Mouse (Mus musculus) urinary bladder, postnatal 36 days (tissue): ENCODE measurements around the gene Nlrc3.
"Not testable (repeated sequence)": the region's sequence is repeated elsewhere in the genome, so short reads cannot be mapped to it uniquely, and the experiment has no call there.

Source experiments
- DNase-seq, 2 experiments: peaks; one replicate each; pipeline ENCODE4 v3.0.0; 2022; ENCODE audit warnings: low spot score in 2 of 2, mixed read lengths in 1 of 2

Gene Nlrc3

DNA sequence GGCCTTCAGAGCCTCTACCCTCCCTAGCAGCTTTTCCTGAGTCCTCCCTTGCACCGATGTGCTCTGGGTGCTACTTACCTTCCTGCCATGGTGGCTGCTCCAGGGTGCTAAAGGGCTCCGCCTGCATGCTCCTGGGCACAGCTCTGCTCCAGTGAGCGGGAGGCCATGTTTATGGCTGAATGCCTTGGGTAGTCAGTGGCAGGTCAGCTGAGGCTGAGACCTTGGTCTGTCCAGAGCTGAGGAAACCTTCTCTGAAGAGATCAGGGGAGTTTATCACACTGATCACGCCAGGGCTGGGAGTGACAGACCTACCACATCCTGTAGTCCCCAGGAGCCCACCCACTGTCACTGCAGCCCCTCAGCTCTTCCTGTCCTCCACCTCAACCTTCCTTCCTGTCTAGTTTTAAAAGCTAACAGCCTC is at the start of gene Nlrc3:
Gene Nlrc3 (minus strand): TSS at position 382 of the 421 bp plus-strand sequence.
- DNase-seq, result no peak

DNA sequence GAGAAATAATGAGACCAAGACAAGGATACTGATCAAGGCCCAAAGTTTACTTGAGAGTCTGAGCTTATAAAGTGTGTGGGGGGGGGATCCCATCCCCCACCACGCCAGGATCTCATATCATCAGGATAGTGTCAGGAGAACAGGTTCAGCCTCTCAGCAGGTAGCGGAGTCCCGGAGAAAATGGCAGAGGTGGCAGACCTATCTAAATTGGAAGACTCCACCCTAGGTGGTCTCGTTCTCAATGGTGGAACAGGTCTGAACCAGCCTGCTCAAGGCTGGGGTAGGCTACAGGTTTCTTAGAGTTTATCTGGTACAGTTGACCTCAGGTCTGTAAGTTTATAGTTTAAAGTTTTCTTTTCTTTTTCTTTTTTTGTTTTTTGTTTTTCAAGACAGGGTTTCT is 46.3 kb upstream of the Nlrc3 start:
- DNase-seq, result no peak

DNA sequence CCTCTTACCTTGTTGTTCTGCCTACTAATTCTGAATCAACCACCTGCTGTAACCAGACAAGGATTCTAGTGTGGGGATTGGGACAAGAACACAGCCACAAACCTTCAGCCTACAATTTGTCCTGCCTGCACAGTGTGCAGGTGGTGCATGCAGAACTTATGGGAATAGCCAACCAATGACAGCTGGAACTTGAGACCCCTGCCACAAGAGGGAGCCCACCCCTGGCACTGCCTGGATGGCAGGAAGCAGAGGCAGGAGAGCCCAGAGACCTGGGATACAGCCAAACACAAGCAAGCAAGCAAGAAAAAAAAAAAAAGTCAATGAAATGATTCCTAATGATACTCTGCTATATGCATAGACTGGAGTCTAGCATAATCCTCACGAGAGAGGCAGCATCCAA is 44.8 kb upstream of the Nlrc3 start:
- no peak for DNase-seq

DNA sequence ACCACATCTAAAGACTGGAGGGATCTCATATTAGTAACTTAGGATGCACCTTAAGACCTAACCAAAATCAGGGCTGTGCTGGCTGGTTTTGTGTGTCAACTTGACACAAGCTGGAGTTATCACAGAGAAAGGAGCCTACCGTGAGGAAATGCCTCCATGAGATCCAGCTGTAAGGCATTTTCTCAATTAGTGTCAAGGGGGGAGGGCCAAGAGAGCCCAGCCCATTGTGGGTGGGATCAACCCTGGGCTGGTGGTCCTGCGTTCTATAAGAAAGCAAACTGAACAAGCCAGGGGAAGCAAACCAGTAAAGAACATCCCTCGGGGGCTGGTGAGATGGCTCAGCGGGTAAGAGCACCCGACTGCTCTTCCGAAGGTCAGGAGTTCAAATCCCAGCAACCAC is 41.0 kb upstream of the Nlrc3 start:
- DNase-seq, result not testable (repeated sequence)

DNA sequence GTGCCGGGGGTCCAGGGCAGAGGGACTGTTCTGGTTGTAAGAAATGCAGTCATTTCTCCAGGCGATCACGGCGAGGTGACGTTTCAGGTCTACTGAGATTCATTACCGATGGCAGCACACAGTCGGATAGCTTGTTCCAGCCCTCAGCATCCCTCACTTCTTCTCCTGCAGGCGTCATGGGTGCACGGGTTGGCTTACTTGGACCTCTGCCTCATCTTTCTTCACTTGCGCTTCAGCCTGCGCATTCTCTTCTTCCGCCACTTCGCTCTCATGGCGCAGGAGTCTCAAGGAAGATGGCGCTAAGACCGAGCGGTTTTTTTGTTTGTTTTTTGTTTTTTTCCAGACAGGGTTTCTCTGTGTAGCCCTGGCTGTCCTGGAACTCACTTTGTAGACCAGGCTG is 40.4 kb upstream of the Nlrc3 start:
- not testable (repeated sequence) for DNase-seq

DNA sequence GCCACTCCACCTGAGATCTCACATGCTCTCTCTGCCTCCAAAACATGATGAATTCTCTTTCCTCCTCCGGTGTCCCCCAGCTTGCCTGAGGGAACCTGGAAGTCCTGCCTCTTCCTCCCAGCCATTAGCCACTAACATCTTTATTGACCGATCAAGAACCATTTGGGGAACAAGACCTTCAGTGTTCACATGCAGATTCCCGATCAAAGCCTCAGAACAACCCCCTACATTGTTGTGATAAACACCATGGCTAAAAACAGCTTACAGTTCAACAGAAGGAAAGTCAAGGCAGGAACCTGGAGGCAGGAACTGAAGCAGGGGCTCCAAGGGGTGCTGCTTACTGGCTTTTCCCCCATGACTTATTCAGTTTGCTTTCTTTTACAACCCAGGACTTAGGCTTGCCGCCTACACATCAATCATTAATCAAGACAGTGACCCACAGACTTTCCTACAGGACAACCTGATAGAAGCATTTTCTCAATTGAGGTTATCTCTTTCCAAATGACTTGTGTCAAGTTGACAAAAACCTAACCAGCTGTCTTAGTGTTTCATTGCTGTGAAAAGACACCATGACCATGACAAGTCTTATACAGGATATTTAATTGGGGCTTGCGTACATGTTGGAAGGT is 37.7 kb upstream of the Nlrc3 start:
- DNase-seq, result no peak

DNA sequence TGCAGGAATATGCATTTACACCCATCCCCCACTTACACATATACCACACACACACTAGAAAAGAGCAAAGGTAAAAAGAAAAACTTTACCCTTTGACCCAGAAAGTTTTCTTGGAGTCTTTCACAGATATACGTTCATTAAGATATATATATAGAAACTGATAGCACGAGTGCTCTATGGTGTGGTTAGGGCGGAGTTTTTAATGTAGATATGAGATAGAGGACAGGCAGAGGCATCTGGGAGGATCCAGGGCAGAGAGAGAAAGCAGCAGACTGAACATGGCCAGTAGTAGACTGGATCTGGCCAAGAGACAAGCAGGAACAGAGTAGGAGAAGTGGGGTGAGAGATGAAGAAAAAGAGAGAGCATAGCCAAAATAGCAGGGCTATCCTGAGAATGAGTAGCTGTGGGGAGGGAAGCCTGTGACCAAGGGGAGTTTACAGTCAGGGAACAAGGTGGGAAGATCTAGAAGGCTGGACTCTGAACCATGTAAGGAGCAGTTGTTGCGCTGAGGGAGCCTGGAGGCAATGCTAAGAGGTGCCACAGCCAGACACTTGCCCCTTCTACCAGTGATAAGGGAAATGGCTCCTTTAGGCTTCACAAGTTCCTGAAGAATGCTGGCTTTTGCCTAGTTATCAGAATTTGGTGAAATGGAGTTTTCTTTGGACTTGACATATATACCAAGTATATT is 36.6 kb upstream of the Nlrc3 start:
- no peak for DNase-seq

DNA sequence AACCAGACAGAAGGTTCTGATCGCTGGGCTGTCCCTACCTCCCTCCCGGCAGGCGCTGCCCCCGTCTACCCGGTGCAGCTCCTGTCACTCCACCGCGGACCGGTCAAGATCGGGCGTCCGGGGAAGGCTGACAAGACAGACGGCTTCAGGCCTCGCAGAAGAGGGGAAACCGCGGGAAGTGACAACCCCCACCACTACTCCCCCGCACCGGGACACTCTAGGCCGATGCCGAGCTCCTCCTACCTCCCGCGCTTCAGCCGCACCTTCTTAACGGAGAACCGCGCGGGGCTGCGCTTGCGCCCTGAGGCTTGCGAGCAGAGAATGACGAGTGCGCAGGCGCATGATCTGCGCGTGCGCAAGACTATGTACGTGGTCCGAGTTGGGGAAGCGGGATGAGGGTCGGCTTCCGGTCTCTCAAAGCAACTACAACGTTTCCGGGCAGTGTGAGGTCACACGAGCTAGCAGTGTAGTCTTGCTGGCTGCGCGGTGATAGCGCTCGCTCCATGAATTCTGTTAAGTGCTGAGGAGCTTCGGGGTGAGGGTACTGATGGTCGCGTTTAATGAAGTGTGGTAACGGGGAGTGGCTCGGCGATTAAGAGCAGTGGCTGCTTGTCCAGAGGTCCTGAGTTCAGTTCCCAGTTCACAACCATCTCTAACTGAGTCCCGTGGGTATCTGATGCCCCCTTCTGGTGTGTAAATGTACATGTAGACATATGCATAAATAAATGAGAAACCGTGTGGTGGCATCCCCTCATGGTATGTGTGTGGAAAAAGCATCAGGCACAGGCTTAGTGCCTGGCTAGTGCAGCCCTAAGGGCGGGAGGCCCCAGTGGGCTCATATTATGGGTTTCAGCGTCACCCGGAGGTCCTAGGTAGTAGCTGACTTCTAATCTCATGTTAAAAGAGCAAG is 27.3 kb upstream of the Nlrc3 start, which contains the start of gene Slx4:
Gene Slx4 (minus strand): TSS at position 282 of the 910 bp plus-strand sequence.
- peak; percentile 89 to 93 for DNase-seq

DNA sequence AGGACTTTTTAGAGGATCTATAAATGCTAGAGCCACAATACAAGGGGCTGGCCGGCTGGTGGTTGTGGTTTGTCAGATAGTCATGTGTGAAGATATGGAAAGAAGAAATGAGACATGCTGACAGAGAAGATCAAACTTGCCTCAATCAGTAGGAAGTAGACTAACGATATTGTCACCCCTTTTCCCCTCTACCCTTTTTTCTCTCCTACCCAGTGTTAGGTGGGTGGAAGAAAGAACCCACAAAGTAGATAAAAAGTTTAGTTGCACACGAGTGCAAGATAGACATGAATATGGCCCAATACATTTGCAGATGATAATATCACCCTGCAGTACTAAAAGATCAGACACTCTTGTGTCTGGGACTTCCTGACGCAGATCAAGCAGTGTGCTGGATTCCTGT is 12.0 kb upstream of the Nlrc3 start:
- no peak for DNase-seq

DNA sequence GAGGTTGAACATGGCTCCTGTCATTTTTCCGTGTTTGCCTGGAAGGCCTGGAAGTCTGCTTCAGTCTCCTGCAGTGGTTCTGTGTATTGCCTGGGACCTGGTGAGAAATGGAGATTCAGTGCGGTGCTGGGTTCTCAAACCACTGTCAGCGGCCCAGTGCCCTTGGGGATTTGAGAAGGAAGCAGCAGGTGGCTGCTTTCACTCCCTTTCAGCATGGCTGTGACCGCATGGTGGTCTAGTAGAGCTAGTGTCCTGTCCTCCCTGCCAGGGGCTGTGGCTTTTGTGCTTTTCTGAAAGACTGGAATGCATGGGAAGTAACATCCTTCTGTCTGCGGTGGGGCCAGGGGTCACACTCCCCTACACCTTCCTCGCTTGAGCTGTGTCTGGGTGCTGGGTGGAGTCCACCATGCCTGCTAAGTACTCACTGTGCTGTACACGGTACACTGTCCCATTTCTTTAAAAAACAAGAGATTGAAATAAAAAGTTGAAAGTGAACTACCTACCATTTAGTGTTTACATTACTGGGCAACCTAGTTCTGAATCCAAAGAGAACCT is 6.8 kb upstream of the Nlrc3 start:
- DNase-seq, result no peak

DNA sequence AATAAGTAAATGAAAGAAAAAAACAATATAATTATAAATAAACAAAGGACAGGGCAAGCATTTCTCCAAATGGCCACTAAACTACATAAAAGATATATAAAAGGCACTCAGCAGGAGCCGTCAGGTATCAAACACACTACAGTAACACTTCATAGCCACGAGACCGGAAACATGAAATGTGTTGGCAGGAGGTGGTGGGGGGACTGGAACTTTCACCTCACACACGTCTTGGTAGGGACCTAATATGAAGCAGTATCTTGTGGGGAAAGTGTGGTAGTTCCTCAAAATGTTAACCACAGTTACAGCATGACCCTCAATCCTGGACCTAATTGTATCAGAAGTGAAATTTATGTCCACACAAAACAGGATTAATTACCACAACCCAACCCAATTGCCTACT is 5.7 kb upstream of the Nlrc3 start:
- DNase-seq, result no peak

DNA sequence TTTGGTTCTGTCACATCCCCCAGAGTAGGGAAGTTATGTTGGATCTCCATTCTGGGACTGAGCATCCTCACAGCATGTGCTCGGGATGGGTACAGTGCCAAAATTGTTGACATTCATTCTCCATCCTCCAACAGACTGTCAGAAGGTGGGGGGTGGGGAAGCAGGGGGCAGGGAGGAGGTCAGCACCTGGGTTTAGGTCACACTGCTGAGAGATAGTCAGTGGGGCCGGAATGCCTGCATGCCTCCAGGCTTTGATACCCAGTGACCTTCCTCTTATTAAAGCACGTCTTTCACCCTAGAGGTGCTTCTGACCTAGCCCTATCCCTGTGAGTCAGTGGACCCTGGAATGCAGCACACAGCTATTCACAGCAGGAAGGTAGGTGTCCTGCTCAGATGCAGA is 280 bp upstream of the Nlrc3 start:
- DNase-seq, result no peak

DNA sequence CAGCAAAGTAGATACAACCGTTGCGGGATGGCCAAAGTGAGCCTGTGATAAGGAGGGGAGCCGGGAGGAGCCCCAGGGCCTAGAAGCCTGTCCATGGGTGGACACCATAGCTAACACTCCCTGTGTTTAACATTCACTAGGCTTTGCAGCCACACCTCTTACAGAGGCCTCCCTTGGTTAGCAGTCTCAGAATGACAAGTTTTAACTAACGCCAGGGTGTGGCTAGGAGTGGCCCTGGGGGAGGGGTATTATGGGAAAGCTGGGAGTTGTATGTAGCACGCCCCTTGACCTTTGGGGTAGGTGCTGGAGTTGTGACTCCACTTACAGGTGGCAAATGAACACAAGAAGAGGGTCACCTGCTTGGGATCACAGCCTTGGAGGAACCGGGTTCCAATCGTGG is 774 bp downstream of the Nlrc3 start:
- no peak for DNase-seq

DNA sequence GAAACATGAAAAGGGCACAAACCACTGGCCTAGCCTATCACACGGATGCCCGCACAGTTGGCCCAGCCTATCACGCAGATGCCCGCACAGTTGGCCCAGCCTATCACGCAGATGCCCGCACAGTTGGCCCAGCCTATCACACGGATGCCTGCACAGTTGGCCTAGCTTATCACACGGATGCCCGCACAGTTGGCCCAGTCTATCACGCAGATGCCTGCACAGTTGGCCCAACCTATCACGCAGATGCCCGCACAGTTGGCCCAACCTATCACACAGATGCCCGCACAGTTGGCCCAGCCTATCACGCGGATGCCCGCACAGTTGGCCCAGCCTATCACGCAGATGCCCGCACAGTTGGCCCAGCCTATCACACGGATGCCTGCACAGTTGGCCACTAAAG is 2.0 kb downstream of the Nlrc3 start:
- not testable (repeated sequence) for DNase-seq

DNA sequence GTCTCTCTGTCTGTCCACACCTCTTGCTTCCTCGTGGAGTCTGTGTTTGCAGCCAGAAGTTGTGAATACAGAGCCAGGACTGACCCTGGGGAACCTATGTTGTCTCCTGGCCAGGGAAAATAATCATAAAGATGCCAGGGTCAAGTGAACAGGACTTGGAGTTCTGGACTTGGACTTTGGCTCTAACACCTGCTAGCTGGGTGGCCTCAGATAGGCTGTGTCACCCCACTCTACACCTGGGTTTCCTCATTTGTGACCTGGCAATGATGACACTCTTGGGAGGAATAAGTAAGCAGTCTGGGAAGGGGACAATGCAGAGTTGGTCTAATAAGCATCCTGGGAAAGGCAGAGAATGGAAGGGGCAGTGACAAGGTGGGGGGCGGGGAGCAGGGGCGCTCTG is 10.9 kb downstream of the Nlrc3 start:
- DNase-seq, result no peak

DNA sequence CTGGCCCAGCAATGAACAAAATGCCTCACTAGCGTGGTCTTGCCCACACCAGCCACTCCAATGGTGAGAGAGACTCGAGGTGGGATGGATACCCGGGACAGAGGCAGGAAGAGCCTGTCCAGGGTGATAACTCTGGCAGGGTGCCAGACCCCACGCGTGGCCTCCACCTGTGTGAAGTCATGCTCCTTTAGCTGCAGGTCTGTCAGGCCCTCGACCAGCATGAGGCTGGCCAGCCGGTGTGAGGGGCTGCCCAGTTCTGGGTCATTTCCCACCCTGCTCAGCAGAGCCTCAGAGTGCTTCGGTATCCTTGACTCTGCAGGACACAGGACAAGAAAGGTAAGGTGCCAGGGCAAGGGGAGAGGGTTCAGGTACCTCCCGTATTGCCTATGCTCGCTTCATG is 11.4 kb downstream of the Nlrc3 start:
- no peak for DNase-seq

DNA sequence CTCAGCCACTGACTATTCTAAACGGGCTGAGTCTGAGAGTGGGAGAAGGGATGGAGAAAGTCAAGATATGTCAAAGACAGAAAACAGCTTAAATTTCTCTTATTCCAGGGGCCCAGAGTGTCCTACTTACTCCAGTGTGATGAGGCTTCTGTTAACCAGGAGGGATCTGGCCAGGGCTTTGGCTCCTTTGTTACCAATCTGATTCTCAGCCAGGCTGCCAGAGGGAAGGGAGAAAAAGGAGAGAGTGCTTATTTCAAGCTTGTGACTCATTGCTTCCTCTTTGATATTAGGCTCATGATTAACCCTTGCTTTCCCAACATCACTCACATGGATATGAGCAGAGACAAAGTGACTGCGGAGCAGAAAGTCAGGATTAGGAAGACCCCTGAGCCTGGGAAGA is 17.2 kb downstream of the Nlrc3 start:
- no peak for DNase-seq

DNA sequence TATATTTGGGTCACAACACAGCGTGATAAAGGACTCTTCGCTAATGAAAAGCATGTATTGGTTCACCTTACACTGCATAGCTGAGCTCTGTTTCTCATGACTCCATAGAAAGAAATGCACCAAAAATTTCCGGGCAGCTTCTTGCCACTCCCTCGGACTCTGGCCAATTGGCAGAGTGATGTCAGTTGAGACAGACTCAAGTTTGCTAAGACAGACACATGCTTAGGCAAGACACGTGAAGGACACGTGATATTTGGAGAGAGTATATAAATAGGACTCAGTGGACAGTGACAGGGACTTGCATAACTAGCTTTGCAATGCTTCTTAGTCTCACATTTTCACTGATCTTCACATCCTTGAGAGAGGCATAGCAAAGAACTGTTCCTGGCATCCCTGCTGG is 20.1 kb downstream of the Nlrc3 start:
- peak in 1 of 2 experiments; percentile 67 for DNase-seq

DNA sequence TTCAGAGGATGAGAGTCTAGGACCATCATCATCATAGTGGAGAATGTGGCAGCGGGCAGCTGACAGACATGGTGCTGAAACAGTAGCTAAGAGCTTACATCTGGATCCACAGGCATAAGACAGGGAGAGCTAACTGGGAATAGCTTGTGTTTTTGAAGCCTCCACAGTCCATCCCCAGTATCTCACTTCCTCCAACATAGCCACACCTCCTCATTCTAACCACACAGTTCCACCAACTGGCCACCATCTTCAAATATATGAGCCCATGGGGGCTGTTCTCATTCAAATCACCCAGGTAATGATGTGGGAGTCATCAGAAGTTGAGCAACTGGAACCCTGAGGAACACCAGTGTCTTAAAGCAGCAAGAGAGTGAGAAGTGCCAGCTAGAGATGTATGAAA is 25.3 kb downstream of the Nlrc3 start:
- no peak for DNase-seq

DNA sequence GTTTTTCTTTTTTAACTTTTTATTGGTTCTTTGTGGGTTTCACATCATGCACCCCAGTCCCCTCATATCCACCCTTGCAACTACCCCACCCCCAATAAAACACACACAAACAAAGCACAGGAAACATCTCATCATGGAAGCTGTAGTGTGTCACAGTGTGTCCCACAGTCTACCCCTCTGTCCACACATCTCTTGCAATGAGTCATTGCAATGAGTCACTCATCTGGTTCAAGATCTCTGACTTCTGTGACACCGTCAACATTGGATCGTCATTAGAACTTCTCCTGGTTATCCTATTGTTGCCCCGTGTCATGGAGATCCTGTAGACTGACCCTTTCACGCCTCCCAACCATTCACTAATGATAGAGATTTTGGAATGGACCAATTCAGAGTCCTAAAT is 41.7 kb downstream of the Nlrc3 start:
- no peak for DNase-seq

DNA sequence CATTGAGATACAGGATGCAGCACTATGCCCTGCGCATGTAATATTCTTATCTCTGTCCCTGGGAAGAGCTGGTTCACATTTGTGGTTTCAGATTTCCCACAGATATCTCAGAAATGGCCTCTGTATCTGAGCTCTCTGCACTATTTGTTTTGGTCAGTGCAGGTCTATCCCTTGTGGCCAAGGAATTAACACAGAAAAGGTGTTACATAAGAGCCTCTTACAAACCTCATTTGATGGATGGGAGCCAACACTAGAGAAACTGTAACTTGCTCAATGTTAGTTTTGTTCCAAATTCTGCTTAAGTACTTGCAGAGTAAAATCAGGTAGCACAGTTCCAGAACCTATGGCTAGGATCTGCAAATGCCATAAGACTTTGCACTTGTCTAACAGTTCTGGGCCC is 42.3 kb downstream of the Nlrc3 start:
- DNase-seq, result no peak

DNA sequence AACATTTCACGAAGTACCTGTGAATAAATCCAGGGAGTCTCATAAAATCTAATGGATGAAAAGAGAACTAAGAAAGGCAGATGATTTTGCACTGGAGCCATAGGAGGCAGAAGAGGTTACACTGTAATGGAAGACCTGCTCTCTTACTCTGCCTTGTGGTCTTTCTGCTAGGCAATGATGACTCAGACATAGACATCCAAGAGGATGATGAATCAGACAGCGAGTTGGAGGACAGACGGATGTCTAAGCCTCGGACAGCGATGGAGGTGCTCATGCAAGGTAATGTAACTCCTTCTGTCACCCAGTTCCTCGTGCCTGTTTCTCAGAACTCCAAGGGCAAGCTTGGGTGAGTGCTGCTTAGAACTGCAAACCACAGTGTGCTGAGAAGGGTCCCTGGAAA is 42.9 kb downstream of the Nlrc3 start:
- DNase-seq, result no peak
